Mouse (Mus musculus): ENCODE measurements around the gene Fhod1.

GRCm38 (mm10) chr8:105289805-105290460 is 57.8 kb downstream of the Fhod1 start, which contains the start of gene 4931428F04Rik:
- TF ChIP-seq RAD21 (IDR thresholded peaks at IDR 0.05; ENCODE audit: low read depth, low read length): peak; percentile 29; the same call in 1 of the 2 replicates
- no peak for TF ChIP-seq ZKSCAN1 (IDR thresholded peaks at IDR 0.05; ENCODE audit: low read depth, low read length)
- TF ChIP-seq MAFK (IDR thresholded peaks at IDR 0.05; ENCODE audit: borderline replicate concordance, low read depth, low read length): no peak
- TF ChIP-seq CTCF (IDR thresholded peaks at IDR 0.05 in 2 of 3, conservative IDR thresholded peaks at IDR 0.05 in 1 of 3; ENCODE audit: control insufficient read depth in 1 of 3, insufficient read depth in 1 of 3, low read depth in 2 of 3, low read length in 3 of 3, poor library complexity in 1 of 3, severe bottlenecking in 1 of 3): peak; percentile 21 to 70 (median 58); a peak in 5 of 6 replicates
- no peak for TF ChIP-seq HCFC1 (IDR thresholded peaks at IDR 0.05; ENCODE audit: low read depth, low read length)
